Mouse (Mus musculus) CH12.LX (cell line): ENCODE data around the gene Olfr790. TPM values are rescaled to one million over a fixed set of nuclear protein-coding genes. Genes with fewer than 3 reads are reported as not detected.
A peak's percentile ranks its signal among the peaks of the same experiment; 100 is the strongest.

ENCODE experiments used
- DNase-seq: peaks from one replicate; pipeline ENCODE4 v3.0.0-alpha.2; 2013; ENCODE audit errors: extremely low read depth
- H3K27ac ChIP-seq: 2 replicates; pipeline ENCODE4 v1.5.1; 2012; ENCODE audit warnings: low read depth, mild to moderate bottlenecking, control low read depth, moderate library complexity; ENCODE audit not compliant: insufficient read depth
- H3K27me3 ChIP-seq: replicated peaks from 2 replicates; pipeline ENCODE3; 2012; ENCODE audit warnings: inconsistent platforms
- H3K36me3 ChIP-seq, 2 experiments: replicated peaks in 1 of 2; 2 replicates each; pipeline versions ENCODE3 to v1.6.1; 2012; ENCODE audit warnings: inconsistent platforms in 1 of 2, low read length in 1 of 2, mild to moderate bottlenecking in 1 of 2, mixed read lengths in 1 of 2, moderate library complexity in 1 of 2; ENCODE audit not compliant: control insufficient read depth in 1 of 2, insufficient read depth in 1 of 2
- H3K4me1 ChIP-seq, 2 experiments: 2 replicates each; pipeline ENCODE4 v1.6.1; 2012; ENCODE audit warnings: inconsistent platforms in 1 of 2, moderate library complexity in 1 of 2; ENCODE audit not compliant: insufficient read depth in 2 of 2, control insufficient read depth in 1 of 2
- H3K4me2 ChIP-seq: 2 replicates; pipeline ENCODE4 v1.6.1; 2012; ENCODE audit warnings: low read depth, mild to moderate bottlenecking, control low read depth; ENCODE audit not compliant: poor library complexity, insufficient read depth, severe bottlenecking
- H3K4me3 ChIP-seq, 3 experiments: fragments of 150-350 bp in 1 of 3; sonication (generic) in 1 of 3; replicated peaks in 1 of 3; 2 replicates each; pipeline versions ENCODE3 to v1.5.1; 2011 to 2012; ENCODE audit warnings: low read depth in 2 of 3, low read length in 2 of 3, mild to moderate bottlenecking in 2 of 3, moderate library complexity in 2 of 3, control low read depth in 1 of 3, improper control_type of control experiment in 1 of 3, inconsistent platforms in 1 of 3, mixed read lengths in 1 of 3; ENCODE audit not compliant: poor library complexity in 1 of 3
- H3K79me2 ChIP-seq: replicated peaks from 2 replicates; pipeline ENCODE4 v1.6.1; 2012; ENCODE audit warnings: mild to moderate bottlenecking, moderate library complexity; ENCODE audit not compliant: control insufficient read depth, poor library complexity, insufficient read depth, severe bottlenecking; ENCODE audit errors: extremely low read depth
- H3K9ac ChIP-seq: 2 replicates; pipeline ENCODE4 v1.6.1; 2012; ENCODE audit warnings: low read depth, mild to moderate bottlenecking, control low read depth, moderate library complexity; ENCODE audit not compliant: insufficient read depth
- H3K9me3 ChIP-seq: replicated peaks from 2 replicates; pipeline ENCODE3; 2012; ENCODE audit warnings: low read length, inconsistent platforms, mixed read lengths
- CHD2 ChIP-seq: IDR thresholded peaks from 2 replicates; pipeline ENCODE4 v1.6.1; 2011; ENCODE audit warnings: low read length, improper control_type of control experiment
- CTCF ChIP-seq, 2 experiments: IDR thresholded peaks in 1 of 2; conservative IDR thresholded peaks in 1 of 2; 2 replicates each; pipeline ENCODE4 v1.5.1; 2011 to 2012; ENCODE audit warnings: low read depth in 2 of 2, low read length in 2 of 2, improper control_type of control experiment in 1 of 2, inconsistent platforms in 1 of 2, mild to moderate bottlenecking in 1 of 2, moderate library complexity in 1 of 2
- ELF1 ChIP-seq: IDR thresholded peaks from 2 replicates; pipeline ENCODE4 v1.6.1; 2014; ENCODE audit warnings: low read depth, mild to moderate bottlenecking, inconsistent platforms, low read length, improper control_type of control experiment
- GABPA ChIP-seq: IDR thresholded peaks from 2 replicates; pipeline ENCODE4 v1.6.1; 2012; ENCODE audit warnings: low read depth, low read length, improper control_type of control experiment, inconsistent platforms; ENCODE audit not compliant: insufficient replicate concordance
- IRF4 ChIP-seq: IDR thresholded peaks from 2 replicates; pipeline ENCODE4 v1.6.1; 2014; ENCODE audit warnings: low read depth, mild to moderate bottlenecking, inconsistent platforms, low read length, improper control_type of control experiment
- MAFK ChIP-seq: IDR thresholded peaks from 2 replicates; pipeline ENCODE4 v1.6.1; 2011; ENCODE audit warnings: low read length, improper control_type of control experiment; ENCODE audit not compliant: insufficient replicate concordance
- NRF1 ChIP-seq: IDR thresholded peaks from 2 replicates; pipeline ENCODE4 v1.6.1; 2014; ENCODE audit warnings: low read depth, mild to moderate bottlenecking, inconsistent platforms, low read length, improper control_type of control experiment, moderate library complexity
- PAX5 ChIP-seq: IDR thresholded peaks from 2 replicates; pipeline ENCODE4 v1.6.1; 2012; ENCODE audit warnings: low read length, inconsistent platforms, mixed read lengths
- RAD21 ChIP-seq: IDR thresholded peaks from 2 replicates; pipeline ENCODE4 v1.6.1; 2011; ENCODE audit warnings: low read depth, mild to moderate bottlenecking, low read length, improper control_type of control experiment, moderate library complexity
- SIN3A ChIP-seq: IDR thresholded peaks from 2 replicates; pipeline ENCODE4 v1.6.1; 2012; ENCODE audit warnings: low read length, improper control_type of control experiment, inconsistent platforms
- SMC3 ChIP-seq: IDR thresholded peaks from 2 replicates; pipeline ENCODE4 v1.6.1; 2011; ENCODE audit warnings: low read depth, low read length, improper control_type of control experiment
- TBP ChIP-seq: conservative IDR thresholded peaks from 2 replicates; pipeline ENCODE4 v1.6.1; 2011; ENCODE audit warnings: low read depth, low read length, improper control_type of control experiment
- TCF12 ChIP-seq: IDR thresholded peaks from 2 replicates; pipeline ENCODE4 v1.6.1; 2014; ENCODE audit warnings: low read depth, mild to moderate bottlenecking, inconsistent platforms, low read length, improper control_type of control experiment
- ZC3H11A ChIP-seq: IDR thresholded peaks from 2 replicates; pipeline ENCODE4 v1.6.1; 2012; ENCODE audit warnings: low read depth, mild to moderate bottlenecking, inconsistent platforms, low read length, improper control_type of control experiment
- ZKSCAN1 ChIP-seq: IDR thresholded peaks from 2 replicates; pipeline ENCODE4 v1.6.1; 2012; ENCODE audit warnings: low read depth, inconsistent platforms, low read length, improper control_type of control experiment, borderline replicate concordance
- dilution Hi-C: fragments of 300-500 bp; cut with MboI; formaldehyde crosslinking; loops from 2 replicates; pipeline ENCODE4 v1.14.3; 2020; ENCODE audit warnings: low sequenced_read_pairs; ENCODE audit not compliant: extremely low pct_unique_long_range_greater_than_20kb, extremely low pct_ligation_motif_present
- in situ Hi-C: fragments of 300-500 bp; cut with MboI; formaldehyde crosslinking; loops from 3 replicates; pipeline ENCODE4 v1.14.3; 2019; ENCODE audit warnings: low sequenced_read_pairs, low pct_ligation_motif_present, low pct_unique_long_range_greater_than_20kb, mixed read lengths
- polyA plus RNA-seq: library from polyadenylated mRNA; unstranded; fragments of >175 nt; gene quantifications from 2 replicates; pipeline ENCODE4 v1.2.1, GENCODE M21; 2012; ENCODE audit warnings: low read depth; ENCODE audit not compliant: insufficient read length
- total RNA-seq, 2 experiments: library from RNA; depleted of rRNA; stranded (reverse); fragments of 300-350 nt in 1 of 2; fragments of >200 nt in 1 of 2; gene quantifications; 2 replicates each; pipeline ENCODE4 v1.2.3; 2012 to 2014

Gene Olfr790
- total and polyA plus RNA-seq, 3 experiments: not detected

- TF ChIP-seq TBP (no peak), TCF12 (no peak), SIN3A (no peak), ZC3H11A (no peak), ELF1 (no peak), NRF1 (no peak), PAX5 (no peak), ZKSCAN1 (no peak), GABPA (no peak), IRF4 (no peak)
- TF ChIP-seq, all 38 proteins: peak for 0
- Histone ChIP-seq H3K9ac (no peak within 1 kb of the TSS), H3K27me3 (no peaks in the 10 kb centered on the region), H3K27ac (no peak within 1 kb of the TSS), H3K4me2 (no peak within 1 kb of the TSS), H3K9me3 (no peaks in the 10 kb centered on the region), H3K4me3 (no peak within 1 kb of the TSS), H3K79me2 (no peaks in the 10 kb centered on the region), H3K4me1 (no peaks in the 10 kb centered on the region), H3K36me3 (no peaks in the 10 kb centered on the region)
- dilution Hi-C loops (no loop called here), in situ Hi-C loops (no loop called here)
- DNase-seq: no peak
These were observed 40.6 kb downstream of the Olfr790 start, which contains the start of gene Olfr792 for GRCm38 (mm10) chr10:129538862-129539261. Gene Olfr792, plus strand, starts transcription at chr10:129539162.

DNA sequence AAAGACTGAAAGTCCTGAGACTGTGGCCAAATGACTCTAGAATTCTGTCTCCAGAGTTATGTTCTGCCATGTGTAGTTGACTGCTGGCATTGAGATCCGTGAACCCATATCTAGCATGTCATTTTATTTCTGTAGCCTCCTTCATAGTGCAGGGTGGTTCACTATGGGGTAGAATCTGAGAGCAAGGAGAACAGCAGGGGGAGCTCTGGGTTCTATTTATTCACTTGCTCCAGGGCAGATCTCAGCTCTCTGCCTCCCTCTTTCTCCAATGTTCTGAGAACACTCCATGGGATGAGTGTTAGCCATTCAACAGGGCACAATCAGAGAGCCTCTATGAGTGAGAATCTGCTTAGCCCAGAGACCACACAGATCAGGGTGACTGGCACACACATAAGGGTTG, 51.1 kb downstream of the Olfr790 start:
- TF ChIP-seq RAD21 (peak; percentile 57), SMC3 (peak; percentile 37; the same call in 1 of the 2 replicates), CTCF (conservative IDR thresholded peaks at IDR 0.05 in 1 of 2, IDR thresholded peaks at IDR 0.05 in 1 of 2; ENCODE audit: low read depth in 2 of 2, low read length in 2 of 2) (peak; percentile 13 to 56; a peak in 3 of 4 replicates), CHD2 (no peak), GABPA (no peak), MAFK (no peak)
- in situ Hi-C loops: no loop called here
- Histone ChIP-seq H3K79me2 (no peaks in the 10 kb centered on the region), H3K4me3 (no peak overlapping the region), H3K9ac (no peak overlapping the region), H3K4me2 (no peak overlapping the region), H3K27me3 (no peaks in the 10 kb centered on the region), H3K9me3 (peaks cover 2% of the 10 kb centered on the region), H3K4me1 (no peaks in the 10 kb centered on the region), H3K27ac (no peak overlapping the region), H3K36me3 (no peaks in the 10 kb centered on the region)
- dilution Hi-C loops: no loop called here
- DNase-seq: peak; percentile 44

Other genes starting within 250 kb of the Olfr790 start
Only the 20 nearest of the 24 such genes appear.
- not detected in 2 replicates for gene Olfr780, start 180.4 kb upstream of the Olfr790 start, total RNA-seq (2012; rRNA removed)
- gene Olfr780, start 180.4 kb upstream of the Olfr790 start, total RNA-seq (2014; rRNA removed): not detected in 2 replicates
- not detected in 2 replicates for gene Olfr780, start 180.4 kb upstream of the Olfr790 start, polyA plus RNA-seq
- not detected in 2 replicates for gene Olfr781, start 169.6 kb upstream of the Olfr790 start, total RNA-seq (2012; rRNA removed)
- gene Olfr781, start 169.6 kb upstream of the Olfr790 start, total RNA-seq (2014; rRNA removed): not detected in 2 replicates
- gene Olfr781, start 169.6 kb upstream of the Olfr790 start, polyA plus RNA-seq: not detected in 2 replicates
- not detected in 2 replicates for gene Olfr782, start 149.6 kb upstream of the Olfr790 start, total RNA-seq (2012; rRNA removed)
- gene Olfr782, start 149.6 kb upstream of the Olfr790 start, total RNA-seq (2014; rRNA removed): not detected in 2 replicates
- not detected in 2 replicates for gene Olfr782, start 149.6 kb upstream of the Olfr790 start, polyA plus RNA-seq
- gene Olfr784, start 114.4 kb upstream of the Olfr790 start, total RNA-seq (2012; rRNA removed): 0.04 and 0.08 TPM in 2 replicates
- gene Olfr784, start 114.4 kb upstream of the Olfr790 start, total RNA-seq (2014; rRNA removed): not detected in 2 replicates
- gene Olfr784, start 114.4 kb upstream of the Olfr790 start, polyA plus RNA-seq: 0.10 TPM in 1 of 2 replicates, not detected in the other
- gene Olfr785, start 93.1 kb upstream of the Olfr790 start, total RNA-seq (2012; rRNA removed): not detected in 2 replicates
- not detected in 2 replicates for gene Olfr785, start 93.1 kb upstream of the Olfr790 start, total RNA-seq (2014; rRNA removed)
- not detected in 2 replicates for gene Olfr785, start 93.1 kb upstream of the Olfr790 start, polyA plus RNA-seq
- not detected in 2 replicates for gene Olfr786, start 71.2 kb upstream of the Olfr790 start, total RNA-seq (2012; rRNA removed)
- gene Olfr786, start 71.2 kb upstream of the Olfr790 start, total RNA-seq (2014; rRNA removed): not detected in 2 replicates
- gene Olfr786, start 71.2 kb upstream of the Olfr790 start, polyA plus RNA-seq: not detected in 2 replicates
- not detected in 2 replicates for gene Olfr787, start 36.6 kb upstream of the Olfr790 start, total RNA-seq (2012; rRNA removed)
- not detected in 2 replicates for gene Olfr787, start 36.6 kb upstream of the Olfr790 start, total RNA-seq (2014; rRNA removed)
- not detected in 2 replicates for gene Olfr787, start 36.6 kb upstream of the Olfr790 start, polyA plus RNA-seq
- gene Olfr788, start 27.5 kb upstream of the Olfr790 start, total RNA-seq (2012; rRNA removed): not detected in 2 replicates
- not detected in 2 replicates for gene Olfr788, start 27.5 kb upstream of the Olfr790 start, total RNA-seq (2014; rRNA removed)
- gene Olfr788, start 27.5 kb upstream of the Olfr790 start, polyA plus RNA-seq: not detected in 2 replicates
- gene Olfr789, start 13.7 kb upstream of the Olfr790 start, total RNA-seq (2012; rRNA removed): not detected in 2 replicates
- gene Olfr789, start 13.7 kb upstream of the Olfr790 start, total RNA-seq (2014; rRNA removed): not detected in 2 replicates
- not detected in 2 replicates for gene Olfr789, start 13.7 kb upstream of the Olfr790 start, polyA plus RNA-seq
- not detected in 2 replicates for gene Olfr791, start 23.3 kb downstream of the Olfr790 start, total RNA-seq (2012; rRNA removed)
- not detected in 2 replicates for gene Olfr791, start 23.3 kb downstream of the Olfr790 start, total RNA-seq (2014; rRNA removed)
- gene Olfr791, start 23.3 kb downstream of the Olfr790 start, polyA plus RNA-seq: not detected in 2 replicates
- not detected in 2 replicates for gene Olfr792, start 40.7 kb downstream of the Olfr790 start, total RNA-seq (2012; rRNA removed)
- not detected in 2 replicates for gene Olfr792, start 40.7 kb downstream of the Olfr790 start, total RNA-seq (2014; rRNA removed)
- gene Olfr792, start 40.7 kb downstream of the Olfr790 start, polyA plus RNA-seq: not detected in 2 replicates
- gene Olfr794, start 69.2 kb downstream of the Olfr790 start, total RNA-seq (2012; rRNA removed): not detected in 2 replicates
- not detected in 2 replicates for gene Olfr794, start 69.2 kb downstream of the Olfr790 start, total RNA-seq (2014; rRNA removed)
- gene Olfr794, start 69.2 kb downstream of the Olfr790 start, polyA plus RNA-seq: not detected in 2 replicates
- gene Olfr796, start 114.1 kb downstream of the Olfr790 start, total RNA-seq (2012; rRNA removed): not detected in 2 replicates
- gene Olfr796, start 114.1 kb downstream of the Olfr790 start, total RNA-seq (2014; rRNA removed): not detected in 2 replicates
- gene Olfr796, start 114.1 kb downstream of the Olfr790 start, polyA plus RNA-seq: 0.07 TPM in 1 of 2 replicates, not detected in the other
- gene Olfr798, start 129.4 kb downstream of the Olfr790 start, total RNA-seq (2012; rRNA removed): not detected in 2 replicates
- not detected in 2 replicates for gene Olfr798, start 129.4 kb downstream of the Olfr790 start, total RNA-seq (2014; rRNA removed)
- gene Olfr798, start 129.4 kb downstream of the Olfr790 start, polyA plus RNA-seq: not detected in 2 replicates
- not detected in 2 replicates for gene Olfr799, start 139.0 kb downstream of the Olfr790 start, total RNA-seq (2012; rRNA removed)
- gene Olfr799, start 139.0 kb downstream of the Olfr790 start, total RNA-seq (2014; rRNA removed): not detected in 2 replicates
- not detected in 2 replicates for gene Olfr799, start 139.0 kb downstream of the Olfr790 start, polyA plus RNA-seq
- gene Olfr800, start 159.2 kb downstream of the Olfr790 start, total RNA-seq (2012; rRNA removed): not detected in 2 replicates
- not detected in 2 replicates for gene Olfr800, start 159.2 kb downstream of the Olfr790 start, total RNA-seq (2014; rRNA removed)
- gene Olfr800, start 159.2 kb downstream of the Olfr790 start, polyA plus RNA-seq: not detected in 2 replicates
- not detected in 2 replicates for gene Olfr801, start 175.4 kb downstream of the Olfr790 start, total RNA-seq (2012; rRNA removed)
- not detected in 2 replicates for gene Olfr801, start 175.4 kb downstream of the Olfr790 start, total RNA-seq (2014; rRNA removed)
- not detected in 2 replicates for gene Olfr801, start 175.4 kb downstream of the Olfr790 start, polyA plus RNA-seq
- not detected in 2 replicates for gene Olfr802, start 189.7 kb downstream of the Olfr790 start, total RNA-seq (2012; rRNA removed)
- gene Olfr802, start 189.7 kb downstream of the Olfr790 start, total RNA-seq (2014; rRNA removed): not detected in 2 replicates
- gene Olfr802, start 189.7 kb downstream of the Olfr790 start, polyA plus RNA-seq: not detected in 2 replicates
- gene Olfr803, start 195.8 kb downstream of the Olfr790 start, total RNA-seq (2012; rRNA removed): not detected in 2 replicates
- not detected in 2 replicates for gene Olfr803, start 195.8 kb downstream of the Olfr790 start, total RNA-seq (2014; rRNA removed)
- not detected in 2 replicates for gene Olfr803, start 195.8 kb downstream of the Olfr790 start, polyA plus RNA-seq
- gene Olfr804, start 204.7 kb downstream of the Olfr790 start, total RNA-seq (2012; rRNA removed): not detected in 2 replicates
- gene Olfr804, start 204.7 kb downstream of the Olfr790 start, total RNA-seq (2014; rRNA removed): not detected in 2 replicates
- not detected in 2 replicates for gene Olfr804, start 204.7 kb downstream of the Olfr790 start, polyA plus RNA-seq